Mouse (Mus musculus) hindbrain, embryonic 14.5 days (tissue): Measurements from ENCODE around the gene Lrrc8d. TPM values are rescaled to one million over a fixed set of nuclear protein-coding genes. Genes with fewer than 3 reads are reported as not detected.

ENCODE experiments used
- ATAC-seq: fragments of 200-750 bp; cut with Nextera tagmentation; 2 replicates; pipeline ENCODE4 v1.8.0; 2017; ENCODE audit warnings: moderate number of reproducible peaks, mild to moderate bottlenecking, moderate TSS enrichment, moderate library complexity; ENCODE audit not compliant: low FRiP score
- DNase-seq: peaks from one replicate; pipeline ENCODE4 v3.0.0-alpha.2; 2015; ENCODE audit warnings: low spot score
- H3K27ac ChIP-seq: fragments of 300-500 bp; sonication (generic); 2 replicates; pipeline ENCODE4 v1.5.1; 2014; ENCODE audit warnings: mild to moderate bottlenecking, moderate library complexity
- H3K27me3 ChIP-seq: fragments of 300-500 bp; sonication (generic); 2 replicates; pipeline ENCODE4 v1.6.1; 2014; ENCODE audit warnings: mild to moderate bottlenecking, low read length, mixed read lengths; ENCODE audit not compliant: control insufficient read depth, insufficient read depth
- H3K36me3 ChIP-seq: fragments of 300-500 bp; sonication (generic); replicated peaks from 2 replicates; pipeline ENCODE4 v1.6.1; 2014; ENCODE audit not compliant: control insufficient read depth, insufficient read depth
- H3K4me1 ChIP-seq: fragments of 300-500 bp; sonication (generic); replicated peaks from 2 replicates; pipeline ENCODE4 v1.6.1; 2014; ENCODE audit warnings: antibody characterized with exemption, low read length, mixed read lengths; ENCODE audit not compliant: control insufficient read depth, insufficient read depth
- H3K4me2 ChIP-seq: fragments of 300-500 bp; sonication (generic); replicated peaks from 2 replicates; pipeline ENCODE4 v1.6.1; 2014; ENCODE audit warnings: mild to moderate bottlenecking, moderate library complexity
- H3K4me3 ChIP-seq: fragments of 300-500 bp; sonication (generic); replicated peaks from 2 replicates; pipeline ENCODE4 v1.5.1; 2014; ENCODE audit warnings: mild to moderate bottlenecking, low read length
- H3K9ac ChIP-seq: fragments of 300-500 bp; sonication (generic); 2 replicates; pipeline ENCODE4 v1.6.1; 2014
- H3K9me3 ChIP-seq: fragments of 300-500 bp; sonication (generic); 2 replicates; pipeline ENCODE4 v1.6.1; 2016; ENCODE audit warnings: low read length; ENCODE audit not compliant: control insufficient read depth
- WGBS: fragments of 180-500 bp; shearing (Covaris S2); extraction: QIAGEN DNeasy Blood & Tissue Kit; methylation state at CpG from one replicate; pipeline ENCODE4 v1.1.7; 2014; 5-methylcytosine and 5-hydroxymethylcytosine counted together
- polyA plus RNA-seq: library from polyadenylated mRNA; unstranded; fragments of >200 nt; fragmentation: Nextera tagmentation; extraction: Ambion mirVana; gene quantifications from 2 replicates; pipeline ENCODE4 v1.2.1, GENCODE M21; 2014

The Lrrc8d gene
- polyA plus RNA-seq, 1 experiment from 2014 or later = 38.4 TPM

DNA sequence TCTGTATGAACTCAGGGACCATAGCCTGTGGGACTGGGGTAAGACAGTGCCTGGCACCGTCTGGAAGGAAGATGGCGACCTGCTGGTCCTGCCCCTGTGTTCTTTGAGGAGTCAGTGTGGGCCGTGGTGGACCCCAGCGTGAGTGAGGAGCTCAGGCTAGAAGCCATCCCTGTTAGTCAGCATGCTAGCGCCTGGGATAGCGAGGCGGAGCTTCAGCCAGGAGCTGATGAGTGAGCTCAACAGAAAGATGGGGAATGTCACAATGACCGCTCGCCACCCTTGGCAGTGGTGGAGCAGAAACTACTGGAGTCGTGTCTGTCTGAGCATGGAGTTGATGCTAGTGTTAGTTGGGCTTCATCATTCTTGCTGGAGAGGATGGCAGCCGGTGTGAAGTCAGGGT lies 109.3 kb downstream of the Lrrc8d start:
- H3K4me1 ChIP-seq = no peaks in the 10 kb centered on the region
- no peak overlapping the region for H3K27ac ChIP-seq
- no peak overlapping the region for H3K9ac ChIP-seq
- peaks cover 27% of the 10 kb centered on the region for H3K36me3 ChIP-seq
- H3K4me2 ChIP-seq = no peak overlapping the region
- H3K9me3 ChIP-seq = peaks cover 24% of the 10 kb centered on the region
- no peak for DNase-seq
- no peak overlapping the region for H3K4me3 ChIP-seq
- H3K27me3 ChIP-seq = no peaks in the 10 kb centered on the region
- WGBS = 81% methylated on average over 11 of the region's 11 CpGs
- no peak for ATAC-seq

DNA sequence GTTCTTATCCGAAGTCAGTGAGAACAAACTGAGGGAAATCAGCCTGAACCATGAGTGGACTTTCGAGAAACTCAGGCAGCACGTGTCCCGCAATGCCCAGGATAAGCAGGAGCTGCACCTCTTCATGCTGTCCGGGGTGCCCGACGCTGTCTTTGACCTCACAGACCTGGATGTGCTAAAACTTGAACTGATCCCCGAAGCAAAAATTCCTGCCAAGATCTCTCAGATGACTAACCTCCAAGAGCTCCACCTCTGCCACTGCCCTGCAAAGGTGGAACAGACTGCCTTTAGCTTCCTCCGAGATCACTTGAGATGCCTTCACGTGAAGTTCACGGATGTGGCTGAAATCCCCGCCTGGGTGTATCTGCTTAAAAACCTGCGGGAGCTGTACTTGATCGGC lies 113.3 kb downstream of the Lrrc8d start:
- Histone ChIP-seq H3K9ac (no peak overlapping the region), H3K36me3 (peaks cover 41% of the 10 kb centered on the region), H3K4me1 (peaks cover 11% of the 10 kb centered on the region; the same call in 1 of the 2 replicates), H3K4me3 (no peak overlapping the region), H3K27ac (no peak overlapping the region), H3K27me3 (no peaks in the 10 kb centered on the region), H3K9me3 (peaks cover 24% of the 10 kb centered on the region), H3K4me2 (no peak overlapping the region)
- no peak for ATAC-seq
- DNase-seq = no peak
- WGBS = over 99% methylated on average over 14 of the region's 14 CpGs

GRCm38 (mm10) chr5:105813974-105814373 lies 114.2 kb downstream of the Lrrc8d start:
- peaks cover 24% of the 10 kb centered on the region for H3K9me3 ChIP-seq
- H3K9ac ChIP-seq = no peak overlapping the region
- no peak overlapping the region for H3K4me3 ChIP-seq
- DNase-seq (no peak), ATAC-seq (no peak)
- no peak overlapping the region for H3K4me2 ChIP-seq
- H3K27ac ChIP-seq = no peak overlapping the region
- WGBS = 91% methylated on average over 10 of the region's 10 CpGs
- no peaks in the 10 kb centered on the region for H3K27me3 ChIP-seq
- peaks cover 41% of the 10 kb centered on the region for H3K36me3 ChIP-seq
- H3K4me1 ChIP-seq = peaks cover 17% of the 10 kb centered on the region; the same call in 1 of the 2 replicates

GRCm38 (mm10) chr5:105816118-105816517 lies 116.3 kb downstream of the Lrrc8d start:
- ATAC-seq = no peak
- H3K9ac ChIP-seq = no peak overlapping the region
- peaks cover 41% of the 10 kb centered on the region for H3K36me3 ChIP-seq
- H3K9me3 ChIP-seq = peaks cover 24% of the 10 kb centered on the region
- no peak overlapping the region for H3K4me2 ChIP-seq
- no peak overlapping the region for H3K4me3 ChIP-seq
- H3K27me3 ChIP-seq = no peaks in the 10 kb centered on the region
- DNase-seq = no peak
- peaks cover 19% of the 10 kb centered on the region; the same call in 1 of the 2 replicates for H3K4me1 ChIP-seq
- H3K27ac ChIP-seq = no peak overlapping the region
- WGBS = 84% methylated on average over 14 of the region's 14 CpGs

GRCm38 (mm10) chr5:105817248-105817976 lies 117.6 kb downstream of the Lrrc8d start:
- ATAC-seq (0 out of 2 replicates have a peak, but pooled peaks have one; percentile 34), DNase-seq (peak; percentile 46)
- H3K36me3 ChIP-seq = peaks cover 30% of the 10 kb centered on the region
- no peak overlapping the region for H3K9ac ChIP-seq
- H3K4me1 ChIP-seq = peaks cover 19% of the 10 kb centered on the region; the same call in 1 of the 2 replicates
- H3K4me3 ChIP-seq = no peak overlapping the region
- peaks cover 15% of the 10 kb centered on the region for H3K9me3 ChIP-seq
- no peak overlapping the region for H3K4me2 ChIP-seq
- 76% methylated on average over 9 of the region's 9 CpGs for WGBS
- 0 out of 2 replicates have a peak overlapping the region, but pooled peaks have one; percentile 1 for H3K27ac ChIP-seq
- no peaks in the 10 kb centered on the region for H3K27me3 ChIP-seq

DNA sequence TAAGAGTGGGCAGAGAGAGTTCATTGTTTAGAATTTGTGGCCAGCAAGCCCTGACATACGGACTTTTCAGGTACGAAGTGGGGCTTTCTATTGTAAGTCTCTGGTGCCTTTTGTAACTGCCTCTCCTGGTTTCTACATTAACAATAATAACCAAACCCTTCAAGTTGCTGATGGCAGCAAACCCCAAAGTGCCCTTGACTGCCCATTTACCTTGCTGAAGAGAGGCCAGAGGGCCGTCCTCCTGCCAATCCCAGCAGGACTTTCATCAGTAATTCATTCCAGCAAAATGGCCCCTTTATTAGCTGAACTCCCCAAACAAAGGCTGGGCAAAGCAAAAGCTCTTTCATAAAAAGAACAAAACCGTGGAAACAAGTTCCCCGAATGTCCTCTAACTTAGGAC lies 118.6 kb downstream of the Lrrc8d start:
- Histone ChIP-seq H3K36me3 (peaks cover 20% of the 10 kb centered on the region), H3K9me3 (peaks cover 5% of the 10 kb centered on the region), H3K4me1 (peaks cover 24% of the 10 kb centered on the region), H3K4me2 (no peak overlapping the region), H3K27ac (no peak overlapping the region), H3K9ac (no peak overlapping the region), H3K27me3 (no peaks in the 10 kb centered on the region), H3K4me3 (no peak overlapping the region)
- DNase-seq = no peak
- WGBS = 23% methylated on average over 5 of the region's 5 CpGs
- no peak for ATAC-seq

GRCm38 (mm10) chr5:105821390-105821789 lies 121.6 kb downstream of the Lrrc8d start:
- peaks cover 26% of the 10 kb centered on the region for H3K4me1 ChIP-seq
- H3K27me3 ChIP-seq = no peaks in the 10 kb centered on the region
- H3K27ac ChIP-seq = no peak overlapping the region
- no peak overlapping the region for H3K4me2 ChIP-seq
- H3K4me3 ChIP-seq = no peak overlapping the region
- no peaks in the 10 kb centered on the region for H3K9me3 ChIP-seq
- H3K9ac ChIP-seq = no peak overlapping the region
- 84% methylated on average over 6 of the region's 6 CpGs for WGBS
- DNase-seq (no peak), ATAC-seq (no peak)
- no peaks in the 10 kb centered on the region for H3K36me3 ChIP-seq

GRCm38 (mm10) chr5:105822521-105823498 lies 123.0 kb downstream of the Lrrc8d start:
- Histone ChIP-seq H3K9ac (0 out of 2 replicates have a peak overlapping the region, but pooled peaks have one; percentile 2), H3K4me1 (peaks cover 15% of the 10 kb centered on the region), H3K36me3 (no peaks in the 10 kb centered on the region), H3K27ac (0 out of 2 replicates have a peak overlapping the region, but pooled peaks have one; percentile 14), H3K27me3 (no peaks in the 10 kb centered on the region), H3K4me3 (no peak overlapping the region), H3K9me3 (no peaks in the 10 kb centered on the region), H3K4me2 (no peak overlapping the region)
- no peak for DNase-seq
- whole genome bisulfite sequencing = 50% methylated on average over 15 of the region's 15 CpGs
- peak; percentile 60 for ATAC-seq

- Histone ChIP-seq H3K27ac (no peak overlapping the region), H3K9me3 (no peaks in the 10 kb centered on the region), H3K4me2 (no peak overlapping the region), H3K4me1 (peaks cover 7% of the 10 kb centered on the region; the same call in 1 of the 2 replicates), H3K27me3 (no peaks in the 10 kb centered on the region), H3K9ac (no peak overlapping the region), H3K36me3 (no peaks in the 10 kb centered on the region), H3K4me3 (no peak overlapping the region)
- ATAC-seq (no peak), DNase-seq (no peak)
- WGBS = 83% methylated on average over 7 of the region's 7 CpGs
Measured at GRCm38 (mm10) chr5:105824282-105824681, 124.5 kb downstream of the Lrrc8d start.
